Mouse (Mus musculus): ENCODE data around the gene Galm. TPM values are rescaled to one million over a fixed set of nuclear protein-coding genes. Genes with fewer than 3 reads are reported as not detected.

Gene Galm
- 1 to 10 TPM; 1.2 to 2.5 TPM for total RNA-seq (2023)

DNA sequence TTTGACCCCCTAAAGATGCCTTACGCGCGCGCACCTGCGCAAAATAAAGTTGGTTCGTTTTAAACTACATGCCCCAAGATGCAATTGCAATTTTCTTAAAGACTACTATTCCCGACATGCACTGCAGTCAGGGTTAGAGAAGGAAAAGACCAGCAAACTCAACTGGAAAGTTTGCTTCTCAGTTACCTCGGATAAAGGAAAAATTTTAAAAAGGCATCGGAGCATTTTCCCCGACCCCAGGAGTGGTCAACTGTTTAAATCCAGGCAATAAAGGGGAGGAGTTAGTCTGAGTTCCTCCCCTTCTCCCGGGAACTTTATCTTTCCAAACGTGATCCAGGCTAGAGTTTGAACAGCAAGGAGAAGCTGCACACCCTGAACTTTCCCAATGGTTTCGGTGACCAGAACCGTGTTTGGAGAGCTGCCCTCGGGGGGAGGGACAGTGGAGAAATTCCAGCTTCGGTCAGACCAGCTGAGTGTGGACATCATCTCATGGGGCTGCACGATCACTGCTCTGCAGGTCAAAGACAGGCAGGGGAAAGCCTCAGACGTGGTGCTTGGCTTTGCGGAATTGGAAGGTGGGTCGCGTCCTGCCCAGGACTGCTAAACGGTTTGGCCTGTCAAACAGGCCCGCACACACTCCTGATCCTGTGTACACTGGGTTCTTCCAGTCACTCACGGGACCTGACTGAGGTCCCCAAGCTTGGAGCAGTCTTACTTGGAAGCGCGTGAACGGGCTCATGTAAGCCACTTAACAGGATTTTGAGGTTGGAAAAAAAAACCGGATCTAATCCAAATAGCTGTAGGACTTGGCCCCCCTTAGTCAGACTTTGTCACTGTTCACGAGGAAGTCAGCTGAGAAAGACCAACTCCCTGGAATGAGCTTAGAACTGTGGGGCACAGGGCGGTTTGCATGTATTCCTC lies at the start of gene Galm:
Gene Galm (plus strand): TSS at position 141 of the 921 bp plus-strand sequence.

DNA sequence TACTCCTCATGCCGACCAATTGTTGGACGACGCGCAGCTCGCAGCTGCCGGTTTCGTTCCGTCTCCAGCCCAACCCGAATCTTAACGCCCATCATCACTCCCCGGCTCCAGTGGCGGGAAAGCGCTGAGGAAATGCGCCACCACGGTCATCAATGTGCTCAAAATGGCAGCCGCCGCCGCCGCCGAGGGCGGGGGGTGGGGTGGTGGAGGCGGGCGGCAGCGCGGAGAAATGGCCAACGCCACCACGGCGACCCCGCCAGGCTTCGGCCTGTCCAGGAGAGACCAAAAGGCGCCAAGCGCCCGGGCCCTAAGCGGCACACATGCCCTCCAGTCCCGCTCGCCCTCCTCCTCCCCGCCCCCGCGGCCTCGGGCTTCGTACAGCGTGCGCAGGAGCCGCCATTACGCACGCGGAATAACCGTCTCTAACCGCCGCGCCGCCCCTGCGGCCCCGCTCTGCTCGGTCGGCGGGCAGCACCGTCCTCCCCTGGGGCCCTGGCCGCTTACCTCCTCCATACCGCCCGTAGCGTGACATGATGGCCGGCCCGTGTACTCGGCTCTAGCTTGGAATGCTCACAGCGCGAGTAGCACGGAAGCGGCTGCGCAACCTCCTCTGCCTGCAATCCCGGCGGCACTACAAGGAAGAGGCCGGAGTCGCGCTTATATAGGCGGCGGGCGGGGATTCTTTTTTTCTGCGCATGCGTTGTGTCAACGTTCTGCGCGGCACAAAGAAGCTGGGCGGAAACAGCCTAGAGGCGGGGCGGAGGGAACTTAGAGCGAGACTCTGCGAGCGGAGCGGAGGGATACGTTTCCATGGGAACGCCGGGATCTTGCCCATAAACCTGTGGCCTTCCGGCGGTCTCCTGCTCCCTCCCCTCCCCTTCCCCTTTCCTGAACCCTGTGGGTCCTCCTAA lies 79.7 kb downstream of the Galm start, which contains the start of the genes Srsf7 and Ttc39d:
Gene Srsf7 (minus strand): TSS at position 637 of the 911 bp plus-strand sequence.
Gene Ttc39d (plus strand): TSS at position 790 of the 911 bp plus-strand sequence.

DNA sequence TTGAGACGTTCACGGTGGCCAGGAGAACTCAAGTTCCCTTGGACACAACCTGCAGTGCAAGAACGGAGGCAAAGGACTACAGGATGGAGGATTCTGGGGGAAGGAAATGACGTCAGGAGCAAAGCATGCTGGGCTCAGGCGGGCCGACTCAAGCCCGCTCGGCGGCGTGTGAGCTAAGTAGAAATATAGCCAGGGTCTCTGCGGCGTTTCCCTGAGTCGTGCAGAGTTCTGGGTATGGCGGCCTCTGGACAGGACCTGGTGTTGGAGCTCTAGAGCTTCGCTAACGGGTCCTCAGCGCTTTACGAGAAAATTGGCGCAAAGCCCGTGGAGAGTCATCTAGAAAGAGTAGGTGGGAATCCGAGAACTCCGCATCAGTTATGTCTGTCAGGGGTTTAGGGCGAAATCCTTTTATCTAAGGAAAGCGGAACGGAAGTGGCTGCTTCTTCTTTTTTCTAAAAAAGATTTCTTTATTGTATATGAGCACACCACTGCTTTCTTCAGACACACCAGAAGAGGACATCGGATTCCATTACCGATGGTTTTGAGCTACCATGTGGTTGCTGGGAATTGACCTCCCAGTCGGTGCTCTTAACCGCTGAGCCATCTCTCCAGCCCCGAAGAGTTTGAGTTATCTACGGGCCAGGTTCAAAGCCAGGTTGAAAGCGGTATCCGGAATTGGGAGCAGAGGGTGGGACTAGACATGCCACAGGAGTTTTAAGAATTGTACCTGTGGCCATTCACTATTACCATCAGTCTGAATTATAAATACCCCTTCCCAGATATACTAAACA lies 97.2 kb downstream of the Galm start, which contains the start of gene Gemin6:
Gene Gemin6 (plus strand): TSS at position 116 of the 791 bp plus-strand sequence.

Other genes with a start within 250 kb of the Galm start
- gene Atl2, start 231.3 kb upstream of the Galm start, total RNA-seq (2023): 10 to 100 TPM; 42.9 to 53.3 TPM
- under 1 TPM; 0.39 to 0.64 TPM for gene Hnrnpll, start 65.1 kb upstream of the Galm start, total RNA-seq (2023)
- 100 to 1,000 TPM; 338 to 375 TPM for gene Srsf7, start 79.8 kb downstream of the Galm start, total RNA-seq (2023)
- not detected for gene Ttc39d, start 80.0 kb downstream of the Galm start, total RNA-seq (2023)
- gene Gemin6, start 97.0 kb downstream of the Galm start, total RNA-seq (2023): 1 to 10 TPM; 3.4 to 4.9 TPM
- gene Morn2, start 162.7 kb downstream of the Galm start, total RNA-seq (2023): 1 to 10 TPM; 3.2 to 4.0 TPM
- 10 to 100 TPM; 51.4 to 56.8 TPM for gene Dhx57, start 163.0 kb downstream of the Galm start, total RNA-seq (2023)
- gene Arhgef33, start 179.9 kb downstream of the Galm start, total RNA-seq (2023): not detected
- gene Gm10190, start 246.1 kb downstream of the Galm start, total RNA-seq (2023): not detected

Measured in B cell, adult 67 days (primary cell).